Mouse (Mus musculus): ENCODE data around the gene Gm20532.
A peak's percentile ranks its signal among the peaks of the same experiment; 100 is the strongest.

Gm20532 gene

GRCm38 (mm10) chr2:26627921-26628739 lies 41.7 kb downstream of the Gm20532 start, which contains the start of gene Fam69b:
Gene Fam69b, plus strand, starts transcription at chr2:26628457.
- DNase-seq: peak; percentile 54 to 57

GRCm38 (mm10) chr2:26628792-26629437 lies 42.5 kb downstream of the Gm20532 start:
- DNase-seq: no peak

- DNase-seq: no peak
These were observed 46.3 kb downstream of the Gm20532 start for GRCm38 (mm10) chr2:26632541-26633395.

GRCm38 (mm10) chr2:26633953-26634530 lies 47.6 kb downstream of the Gm20532 start:
- DNase-seq: no peak

- DNase-seq: no peak
These were observed 48.4 kb downstream of the Gm20532 start for GRCm38 (mm10) chr2:26634629-26635488.

GRCm38 (mm10) chr2:26635489-26636324 lies 49.3 kb downstream of the Gm20532 start:
- no peak for DNase-seq

- no peak for DNase-seq
These were observed 49.8 kb downstream of the Gm20532 start for GRCm38 (mm10) chr2:26636325-26636635.

GRCm38 (mm10) chr2:26637316-26637932 lies 51.0 kb downstream of the Gm20532 start:
- DNase-seq: no peak

- DNase-seq: no peak
These were observed 51.6 kb downstream of the Gm20532 start for GRCm38 (mm10) chr2:26638039-26638438.

- no peak for DNase-seq
These were observed 52.1 kb downstream of the Gm20532 start for GRCm38 (mm10) chr2:26638572-26638971.

GRCm38 (mm10) chr2:26639083-26639482 lies 52.6 kb downstream of the Gm20532 start:
- DNase-seq: peak; percentile 54

- peak; percentile 92 to 98 for DNase-seq
These were observed 53.7 kb downstream of the Gm20532 start for GRCm38 (mm10) chr2:26639838-26640830.

GRCm38 (mm10) chr2:26641006-26641647 lies 54.7 kb downstream of the Gm20532 start:
- no peak for DNase-seq

- DNase-seq: peak; percentile 18 to 47
These were observed 57.5 kb downstream of the Gm20532 start for GRCm38 (mm10) chr2:26643942-26644341.

GRCm38 (mm10) chr2:26646643-26647293 lies 60.3 kb downstream of the Gm20532 start:
- DNase-seq: peak; percentile 75 to 81

GRCm38 (mm10) chr2:26654687-26655086 lies 68.2 kb downstream of the Gm20532 start:
- no peak for DNase-seq

GRCm38 (mm10) chr2:26657426-26657825 lies 71.0 kb downstream of the Gm20532 start:
- DNase-seq: no peak

GRCm38 (mm10) chr2:26661143-26661752 lies 74.8 kb downstream of the Gm20532 start:
- DNase-seq: no peak

All from kidney, adult 8-10 months (tissue).